Mouse (Mus musculus): ENCODE measurements around the gene C9. TPM values are rescaled to one million over a fixed set of nuclear protein-coding genes. Genes with fewer than 3 reads are reported as not detected.

The C9 gene
- polyA plus RNA-seq, 1 experiment from 2014 or later, result not detected

- Histone ChIP-seq H3K9ac (ENCODE audit: low read length) (no peak overlapping the region), H3K27ac (ENCODE audit: low read length) (no peak overlapping the region), H3K4me2 (ENCODE audit: low read depth, low read length) (no peak overlapping the region), H3K4me1 (ENCODE audit: control insufficient read depth, insufficient read depth, low read length) (no peaks in the 10 kb centered on the region), H3K36me3 (ENCODE audit: control insufficient read depth, insufficient read depth) (no peaks in the 10 kb centered on the region), H3K9me3 (replicated peaks; ENCODE audit: control insufficient read depth, low read length) (no peaks in the 10 kb centered on the region), H3K4me3 (ENCODE audit: low read length) (no peak overlapping the region), H3K27me3 (ENCODE audit: control insufficient read depth, insufficient read depth, low read length) (no peaks in the 10 kb centered on the region)
- ATAC-seq (replicated peaks; ENCODE audit: extremely low read depth, insufficient read depth, low FRiP score), result no peak; the same call in 1 of the 2 replicates
- WGBS, result 43% methylated on average over 1 of the region's 1 CpGs
These were observed 55.7 kb downstream of the C9 start for GRCm38 (mm10) chr15:6500787-6501186.

GRCm38 (mm10) chr15:6517525-6517924 is 72.4 kb downstream of the C9 start:
- ATAC-seq (replicated peaks; ENCODE audit: extremely low read depth, insufficient read depth, low FRiP score), result no peak
- Histone ChIP-seq H3K36me3 (ENCODE audit: control insufficient read depth, insufficient read depth) (no peaks in the 10 kb centered on the region), H3K27me3 (ENCODE audit: control insufficient read depth, insufficient read depth, low read length) (no peaks in the 10 kb centered on the region), H3K27ac (ENCODE audit: low read length) (no peak overlapping the region), H3K4me2 (ENCODE audit: low read depth, low read length) (no peak overlapping the region), H3K4me3 (ENCODE audit: low read length) (no peak overlapping the region), H3K9me3 (replicated peaks; ENCODE audit: control insufficient read depth, low read length) (no peaks in the 10 kb centered on the region), H3K4me1 (ENCODE audit: control insufficient read depth, insufficient read depth, low read length) (no peaks in the 10 kb centered on the region), H3K9ac (ENCODE audit: low read length) (no peak overlapping the region)
- 86% methylated on average over 1 of the region's 1 CpGs for WGBS

GRCm38 (mm10) chr15:6519417-6520255 is 74.5 kb downstream of the C9 start:
- 78% methylated on average over 19 of the region's 19 CpGs for WGBS
- no peak for ATAC-seq (replicated peaks; ENCODE audit: extremely low read depth, insufficient read depth, low FRiP score)
- H3K4me1 ChIP-seq (ENCODE audit: control insufficient read depth, insufficient read depth, low read length), result no peaks in the 10 kb centered on the region
- H3K27ac ChIP-seq (ENCODE audit: low read length), result no peak overlapping the region
- H3K9me3 ChIP-seq (replicated peaks; ENCODE audit: control insufficient read depth, low read length), result no peaks in the 10 kb centered on the region
- H3K9ac ChIP-seq (ENCODE audit: low read length), result no peak overlapping the region
- H3K4me2 ChIP-seq (ENCODE audit: low read depth, low read length), result no peak overlapping the region
- no peaks in the 10 kb centered on the region for H3K27me3 ChIP-seq (ENCODE audit: control insufficient read depth, insufficient read depth, low read length)
- H3K4me3 ChIP-seq (ENCODE audit: low read length), result no peak overlapping the region
- no peaks in the 10 kb centered on the region for H3K36me3 ChIP-seq (ENCODE audit: control insufficient read depth, insufficient read depth)

- no peak for ATAC-seq (replicated peaks; ENCODE audit: extremely low read depth, insufficient read depth, low FRiP score)
- no peak overlapping the region for H3K9ac ChIP-seq (ENCODE audit: low read length)
- 52% methylated on average over 10 of the region's 10 CpGs for WGBS
- no peaks in the 10 kb centered on the region for H3K9me3 ChIP-seq (replicated peaks; ENCODE audit: control insufficient read depth, low read length)
- H3K27ac ChIP-seq (ENCODE audit: low read length), result no peak overlapping the region
- H3K4me2 ChIP-seq (ENCODE audit: low read depth, low read length), result no peak overlapping the region
- no peaks in the 10 kb centered on the region for H3K36me3 ChIP-seq (ENCODE audit: control insufficient read depth, insufficient read depth)
- H3K4me1 ChIP-seq (ENCODE audit: control insufficient read depth, insufficient read depth, low read length), result no peaks in the 10 kb centered on the region
- no peaks in the 10 kb centered on the region for H3K27me3 ChIP-seq (ENCODE audit: control insufficient read depth, insufficient read depth, low read length)
- H3K4me3 ChIP-seq (ENCODE audit: low read length), result no peak overlapping the region
These were observed 75.5 kb downstream of the C9 start for GRCm38 (mm10) chr15:6520505-6521155.

- H3K36me3 ChIP-seq (ENCODE audit: control insufficient read depth, insufficient read depth), result no peaks in the 10 kb centered on the region
- H3K4me2 ChIP-seq (ENCODE audit: low read depth, low read length), result no peak within 1 kb of the TSS
- no peak within 1 kb of the TSS for H3K27ac ChIP-seq (ENCODE audit: low read length)
- no peaks in the 10 kb centered on the region for H3K27me3 ChIP-seq (ENCODE audit: control insufficient read depth, insufficient read depth, low read length)
- no peaks in the 10 kb centered on the region for H3K4me1 ChIP-seq (ENCODE audit: control insufficient read depth, insufficient read depth, low read length)
- no peaks in the 10 kb centered on the region for H3K9me3 ChIP-seq (replicated peaks; ENCODE audit: control insufficient read depth, low read length)
- no peak within 1 kb of the TSS for H3K9ac ChIP-seq (ENCODE audit: low read length)
- ATAC-seq (replicated peaks; ENCODE audit: extremely low read depth, insufficient read depth, low FRiP score), result no peak
- WGBS, result 61% methylated on average over 8 of the region's 8 CpGs
- H3K4me3 ChIP-seq (ENCODE audit: low read length), result no peak within 1 kb of the TSS; the same call in 1 of the 2 replicates
These were observed 77.6 kb downstream of the C9 start, which contains the start of gene Fyb for GRCm38 (mm10) chr15:6522653-6523167. Fyb (plus strand) TSS chr15:6522853.

GRCm38 (mm10) chr15:6524801-6525200 is 79.7 kb downstream of the C9 start:
- Histone ChIP-seq H3K4me3 (ENCODE audit: low read length) (no peak overlapping the region), H3K4me1 (ENCODE audit: control insufficient read depth, insufficient read depth, low read length) (no peaks in the 10 kb centered on the region), H3K4me2 (ENCODE audit: low read depth, low read length) (no peak overlapping the region), H3K27ac (ENCODE audit: low read length) (no peak overlapping the region), H3K36me3 (ENCODE audit: control insufficient read depth, insufficient read depth) (no peaks in the 10 kb centered on the region), H3K9ac (ENCODE audit: low read length) (no peak overlapping the region), H3K9me3 (replicated peaks; ENCODE audit: control insufficient read depth, low read length) (no peaks in the 10 kb centered on the region), H3K27me3 (ENCODE audit: control insufficient read depth, insufficient read depth, low read length) (no peaks in the 10 kb centered on the region)
- WGBS, result 75% methylated on average over 2 of the region's 2 CpGs
- ATAC-seq (replicated peaks; ENCODE audit: extremely low read depth, insufficient read depth, low FRiP score), result no peak

GRCm38 (mm10) chr15:6525386-6525785 is 80.3 kb downstream of the C9 start:
- H3K36me3 ChIP-seq (ENCODE audit: control insufficient read depth, insufficient read depth), result no peaks in the 10 kb centered on the region
- no peaks in the 10 kb centered on the region for H3K9me3 ChIP-seq (replicated peaks; ENCODE audit: control insufficient read depth, low read length)
- no peak overlapping the region for H3K27ac ChIP-seq (ENCODE audit: low read length)
- no peak overlapping the region for H3K9ac ChIP-seq (ENCODE audit: low read length)
- no peak for ATAC-seq (replicated peaks; ENCODE audit: extremely low read depth, insufficient read depth, low FRiP score)
- no peaks in the 10 kb centered on the region for H3K27me3 ChIP-seq (ENCODE audit: control insufficient read depth, insufficient read depth, low read length)
- H3K4me3 ChIP-seq (ENCODE audit: low read length), result no peak overlapping the region
- H3K4me2 ChIP-seq (ENCODE audit: low read depth, low read length), result no peak overlapping the region
- H3K4me1 ChIP-seq (ENCODE audit: control insufficient read depth, insufficient read depth, low read length), result no peaks in the 10 kb centered on the region
- WGBS, result 70% methylated on average over 3 of the region's 3 CpGs

- Histone ChIP-seq H3K36me3 (ENCODE audit: control insufficient read depth, insufficient read depth) (no peaks in the 10 kb centered on the region), H3K27me3 (ENCODE audit: control insufficient read depth, insufficient read depth, low read length) (no peaks in the 10 kb centered on the region), H3K9ac (ENCODE audit: low read length) (no peak overlapping the region), H3K4me1 (ENCODE audit: control insufficient read depth, insufficient read depth, low read length) (no peaks in the 10 kb centered on the region), H3K4me2 (ENCODE audit: low read depth, low read length) (no peak overlapping the region), H3K4me3 (ENCODE audit: low read length) (no peak overlapping the region), H3K27ac (ENCODE audit: low read length) (no peak overlapping the region), H3K9me3 (replicated peaks; ENCODE audit: control insufficient read depth, low read length) (no peaks in the 10 kb centered on the region)
- no peak for ATAC-seq (replicated peaks; ENCODE audit: extremely low read depth, insufficient read depth, low FRiP score)
- WGBS, result 82% methylated on average over 3 of the region's 3 CpGs
These were observed 88.8 kb downstream of the C9 start for GRCm38 (mm10) chr15:6533858-6534343.

- no peak overlapping the region for H3K4me3 ChIP-seq (ENCODE audit: low read length)
- ATAC-seq (replicated peaks; ENCODE audit: extremely low read depth, insufficient read depth, low FRiP score), result no peak
- H3K27ac ChIP-seq (ENCODE audit: low read length), result no peak overlapping the region
- WGBS, result 69% methylated on average over 8 of the region's 8 CpGs
- H3K4me2 ChIP-seq (ENCODE audit: low read depth, low read length), result no peak overlapping the region
- no peaks in the 10 kb centered on the region for H3K9me3 ChIP-seq (replicated peaks; ENCODE audit: control insufficient read depth, low read length)
- H3K4me1 ChIP-seq (ENCODE audit: control insufficient read depth, insufficient read depth, low read length), result no peaks in the 10 kb centered on the region
- no peaks in the 10 kb centered on the region for H3K27me3 ChIP-seq (ENCODE audit: control insufficient read depth, insufficient read depth, low read length)
- H3K36me3 ChIP-seq (ENCODE audit: control insufficient read depth, insufficient read depth), result no peaks in the 10 kb centered on the region
- no peak overlapping the region for H3K9ac ChIP-seq (ENCODE audit: low read length)
These were observed 89.5 kb downstream of the C9 start for GRCm38 (mm10) chr15:6534592-6534991.
